Mouse (Mus musculus): ENCODE measurements at regions not wholly inside any gene's neighbourhood (a gene's known extent, or its start where the extent isn't known, plus 50 kb on each side); places are given as distances from the start of the nearest gene placed in this dataset.
"Not testable (repeated sequence)": the region's sequence is repeated elsewhere in the genome, so short reads cannot be mapped to it uniquely, and the experiment has no call there.

DNA sequence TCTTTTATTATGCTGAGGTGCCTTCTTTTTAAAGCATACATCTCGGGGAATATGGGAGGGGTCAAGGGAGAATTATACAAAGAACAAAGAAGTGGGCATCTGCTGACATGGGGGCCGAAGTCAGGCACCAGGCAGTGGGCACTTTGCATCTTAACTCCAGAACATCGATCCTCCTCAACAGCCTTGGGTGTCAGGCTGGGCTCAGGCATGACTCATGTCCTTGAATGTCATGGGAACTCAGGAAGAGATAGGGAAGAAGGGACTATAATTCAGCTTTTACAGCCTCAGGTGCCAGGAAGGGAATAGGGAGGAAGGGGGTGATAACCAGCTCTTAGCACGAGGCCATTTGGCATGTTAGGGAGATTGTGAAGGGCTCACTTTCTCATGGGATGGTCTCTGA lies 85.6 kb upstream of the Ptprz1 start:
- not testable (repeated sequence) for H3K9ac ChIP-seq (ENCODE audit: low read depth, low read length); H3K4me2 ChIP-seq (replicated peaks; ENCODE audit: low read depth, low read length); H3K27ac ChIP-seq (ENCODE audit: low read depth, low read length); DNase-seq (ENCODE audit: low spot score); ATAC-seq (ENCODE audit: low FRiP score); H3K4me3 ChIP-seq (ENCODE audit: low read depth, low read length); H3K36me3 ChIP-seq (ENCODE audit: control insufficient read depth, insufficient read depth, low read length); H3K9me3 ChIP-seq (ENCODE audit: control insufficient read depth, low read length); H3K4me1 ChIP-seq (replicated peaks; ENCODE audit: control insufficient read depth, insufficient read depth, low read length); H3K27me3 ChIP-seq (ENCODE audit: control insufficient read depth, insufficient read depth, low read length)
- 84% methylated on average over 4 of the region's 4 CpGs for WGBS

DNA sequence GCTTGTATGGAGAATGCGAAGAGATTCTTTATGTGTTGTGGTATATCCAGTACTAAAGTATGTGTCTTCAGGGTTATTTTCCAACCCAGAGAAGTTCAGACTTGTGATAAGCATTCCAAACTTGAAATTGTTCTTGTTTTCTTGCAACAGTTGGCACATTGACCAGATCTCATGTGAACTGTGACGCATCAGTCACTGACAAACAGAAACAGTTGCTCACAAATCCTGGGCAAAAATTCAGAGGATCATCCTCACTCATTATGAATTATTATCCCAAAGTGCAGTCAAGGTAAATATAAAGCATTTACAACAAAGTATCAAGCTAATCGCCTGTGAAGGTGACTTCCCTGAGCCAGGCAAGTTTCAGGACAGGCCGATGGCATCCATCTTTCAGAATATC lies 83.5 kb upstream of the Ptprz1 start:
- H3K27ac ChIP-seq (ENCODE audit: low read depth, low read length): no peak overlapping the region
- no peaks in the 10 kb centered on the region for H3K36me3 ChIP-seq (ENCODE audit: control insufficient read depth, insufficient read depth, low read length)
- H3K4me3 ChIP-seq (ENCODE audit: low read depth, low read length): no peak overlapping the region
- no peak for DNase-seq (ENCODE audit: low spot score)
- H3K4me1 ChIP-seq (replicated peaks; ENCODE audit: control insufficient read depth, insufficient read depth, low read length): peaks cover 2% of the 10 kb centered on the region; the same call in 1 of the 2 replicates
- H3K27me3 ChIP-seq (ENCODE audit: control insufficient read depth, insufficient read depth, low read length): no peaks in the 10 kb centered on the region
- 92% methylated on average over 4 of the region's 4 CpGs for WGBS
- no peak for ATAC-seq (ENCODE audit: low FRiP score)
- no peak overlapping the region for H3K9ac ChIP-seq (ENCODE audit: low read depth, low read length)
- H3K4me2 ChIP-seq (replicated peaks; ENCODE audit: low read depth, low read length): no peak overlapping the region
- no peaks in the 10 kb centered on the region for H3K9me3 ChIP-seq (ENCODE audit: control insufficient read depth, low read length)

DNA sequence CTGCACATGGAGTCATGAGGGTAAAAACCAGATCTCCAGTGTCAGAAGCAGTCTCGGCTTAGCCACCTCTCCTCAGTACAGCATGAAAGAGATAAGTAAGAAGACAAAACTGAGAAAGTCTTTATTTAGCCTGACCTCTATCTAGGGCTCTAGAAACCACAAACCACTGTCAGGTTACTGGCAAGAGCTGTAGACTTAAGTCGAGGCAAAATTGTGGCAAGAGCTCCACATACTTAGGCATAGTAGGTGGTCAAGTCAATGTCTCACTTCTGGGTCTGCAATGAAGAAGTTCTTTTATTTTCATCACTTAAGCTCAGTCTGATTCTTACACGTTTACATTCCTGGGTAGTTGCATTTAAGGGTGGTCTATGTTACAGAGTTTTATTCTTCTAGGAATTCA lies 82.7 kb upstream of the Ptprz1 start:
- H3K4me3 ChIP-seq (ENCODE audit: low read depth, low read length): no peak overlapping the region
- H3K36me3 ChIP-seq (ENCODE audit: control insufficient read depth, insufficient read depth, low read length): no peaks in the 10 kb centered on the region
- peaks cover 2% of the 10 kb centered on the region; the same call in 1 of the 2 replicates for H3K4me1 ChIP-seq (replicated peaks; ENCODE audit: control insufficient read depth, insufficient read depth, low read length)
- H3K27me3 ChIP-seq (ENCODE audit: control insufficient read depth, insufficient read depth, low read length): no peaks in the 10 kb centered on the region
- no peaks in the 10 kb centered on the region for H3K9me3 ChIP-seq (ENCODE audit: control insufficient read depth, low read length)
- H3K4me2 ChIP-seq (replicated peaks; ENCODE audit: low read depth, low read length): no peak overlapping the region
- 84% methylated on average over 3 of the region's 3 CpGs for whole genome bisulfite sequencing
- no peak overlapping the region for H3K27ac ChIP-seq (ENCODE audit: low read depth, low read length)
- DNase-seq (ENCODE audit: low spot score) (no peak), ATAC-seq (ENCODE audit: low FRiP score) (no peak)
- H3K9ac ChIP-seq (ENCODE audit: low read depth, low read length): no peak overlapping the region

DNA sequence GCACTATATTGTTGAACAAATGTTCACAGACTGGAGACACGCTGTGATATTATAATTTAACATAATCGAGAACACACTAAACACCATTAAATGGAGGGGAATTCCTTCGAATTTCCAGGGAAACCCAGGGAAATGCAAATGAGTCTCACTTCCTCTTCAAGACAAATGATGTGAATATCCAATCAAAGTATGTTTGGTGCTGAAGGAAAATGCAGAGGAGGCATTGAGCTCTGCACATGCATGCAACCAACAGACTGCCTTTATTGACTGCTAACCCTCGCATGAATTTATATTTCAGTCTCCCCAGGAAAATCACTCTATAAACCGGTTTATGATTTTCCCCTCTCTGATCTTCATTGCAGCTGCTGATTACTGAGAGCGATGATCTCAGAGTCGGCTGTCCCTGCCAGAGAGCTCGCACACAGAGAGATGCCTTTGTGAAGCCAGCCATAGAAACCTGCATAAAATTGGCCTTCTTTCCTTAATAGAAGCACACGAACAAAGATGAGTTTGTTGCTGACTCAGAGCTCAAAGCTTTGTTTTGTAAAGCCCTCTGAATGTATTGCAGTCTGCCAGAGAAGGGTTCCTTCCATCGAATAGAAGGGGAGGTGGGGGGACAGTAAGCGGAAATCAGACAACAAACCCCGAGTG lies 81.1 kb upstream of the Ptprz1 start:
- H3K36me3 ChIP-seq (ENCODE audit: control insufficient read depth, insufficient read depth, low read length): no peaks in the 10 kb centered on the region
- no peak overlapping the region for H3K4me3 ChIP-seq (ENCODE audit: low read depth, low read length)
- no peaks in the 10 kb centered on the region for H3K27me3 ChIP-seq (ENCODE audit: control insufficient read depth, insufficient read depth, low read length)
- ATAC-seq (ENCODE audit: low FRiP score): peak; percentile 90
- H3K27ac ChIP-seq (ENCODE audit: low read depth, low read length): peak overlapping the region; percentile 70
- peak; percentile 65 for DNase-seq (ENCODE audit: low spot score)
- H3K4me2 ChIP-seq (replicated peaks; ENCODE audit: low read depth, low read length): peak overlapping the region; percentile 27
- H3K4me1 ChIP-seq (replicated peaks; ENCODE audit: control insufficient read depth, insufficient read depth, low read length): peaks cover 2% of the 10 kb centered on the region; the same call in 1 of the 2 replicates
- H3K9ac ChIP-seq (ENCODE audit: low read depth, low read length): 0 out of 2 replicates have a peak overlapping the region, but pooled peaks have one; percentile 42
- 22% methylated on average over 12 of the region's 12 CpGs for WGBS
- H3K9me3 ChIP-seq (ENCODE audit: control insufficient read depth, low read length): no peaks in the 10 kb centered on the region

DNA sequence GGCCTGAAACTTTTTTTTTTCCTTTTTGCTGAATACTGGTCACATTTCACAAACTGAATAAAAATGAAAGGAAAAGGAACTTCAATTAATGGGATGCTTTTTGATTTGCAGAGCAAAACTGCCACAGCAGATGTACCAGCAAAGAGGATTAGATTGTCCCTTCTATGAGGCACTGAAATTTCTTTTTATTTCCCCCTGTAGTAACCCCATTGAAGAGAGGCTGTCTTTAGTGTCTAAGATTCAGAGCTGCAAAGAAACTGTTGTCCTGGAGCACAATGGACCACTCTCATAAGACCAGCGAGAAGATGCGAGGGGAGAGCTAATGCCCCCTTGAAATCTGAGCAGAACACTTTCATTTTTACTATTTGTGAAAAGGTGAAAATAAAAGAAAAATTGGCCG lies 80.5 kb upstream of the Ptprz1 start:
- ATAC-seq (ENCODE audit: low FRiP score) (peak; percentile 61; the same call in 1 of the 2 replicates), DNase-seq (ENCODE audit: low spot score) (peak; percentile 42)
- Histone ChIP-seq H3K4me1 (replicated peaks; ENCODE audit: control insufficient read depth, insufficient read depth, low read length) (peaks cover 2% of the 10 kb centered on the region; the same call in 1 of the 2 replicates), H3K4me3 (ENCODE audit: low read depth, low read length) (no peak overlapping the region), H3K27ac (ENCODE audit: low read depth, low read length) (peak overlapping the region; percentile 70), H3K9me3 (ENCODE audit: control insufficient read depth, low read length) (no peaks in the 10 kb centered on the region), H3K4me2 (replicated peaks; ENCODE audit: low read depth, low read length) (peak overlapping the region; percentile 27), H3K9ac (ENCODE audit: low read depth, low read length) (0 out of 2 replicates have a peak overlapping the region, but pooled peaks have one; percentile 42), H3K36me3 (ENCODE audit: control insufficient read depth, insufficient read depth, low read length) (no peaks in the 10 kb centered on the region), H3K27me3 (ENCODE audit: control insufficient read depth, insufficient read depth, low read length) (no peaks in the 10 kb centered on the region)
- WGBS: 32% methylated on average over 3 of the region's 3 CpGs

DNA sequence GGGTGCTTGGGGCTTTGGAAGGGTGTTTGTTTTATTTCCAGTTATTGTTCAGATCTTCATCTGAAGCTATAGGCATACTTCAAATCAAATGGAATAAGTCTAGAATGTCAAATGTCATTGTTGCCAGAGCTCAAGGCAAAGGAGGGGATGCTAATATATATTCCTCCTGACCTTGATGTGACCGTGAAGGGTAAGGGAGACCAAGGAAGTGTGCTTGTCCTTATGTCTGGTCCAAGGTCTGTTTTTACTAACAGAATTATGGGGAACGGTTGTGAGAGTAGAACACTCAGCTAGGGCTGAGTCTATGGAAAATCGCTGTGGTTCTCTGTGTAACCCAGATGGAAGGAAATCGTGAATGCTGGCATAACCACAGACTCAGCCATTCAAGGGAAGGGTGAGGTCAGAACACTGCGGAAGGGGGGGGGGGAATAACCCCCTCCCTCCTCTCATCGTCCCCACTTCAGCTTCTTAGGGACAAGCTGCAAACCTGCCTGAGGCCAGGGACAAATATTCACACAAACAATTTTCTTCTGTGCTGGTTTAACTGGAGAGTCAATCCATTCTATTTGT lies 79.9 kb upstream of the Ptprz1 start:
- ATAC-seq (ENCODE audit: low FRiP score) (peak; percentile 41), DNase-seq (ENCODE audit: low spot score) (peak; percentile 32)
- H3K4me3 ChIP-seq (ENCODE audit: low read depth, low read length): no peak overlapping the region
- H3K9ac ChIP-seq (ENCODE audit: low read depth, low read length): no peak overlapping the region
- H3K27me3 ChIP-seq (ENCODE audit: control insufficient read depth, insufficient read depth, low read length): no peaks in the 10 kb centered on the region
- 0 out of 2 replicates have a peak overlapping the region, but pooled peaks have one; percentile 11 for H3K4me2 ChIP-seq (replicated peaks; ENCODE audit: low read depth, low read length)
- H3K9me3 ChIP-seq (ENCODE audit: control insufficient read depth, low read length): no peaks in the 10 kb centered on the region
- WGBS: 42% methylated on average over 6 of the region's 6 CpGs
- no peaks in the 10 kb centered on the region for H3K36me3 ChIP-seq (ENCODE audit: control insufficient read depth, insufficient read depth, low read length)
- peak overlapping the region; percentile 70 for H3K27ac ChIP-seq (ENCODE audit: low read depth, low read length)
- H3K4me1 ChIP-seq (replicated peaks; ENCODE audit: control insufficient read depth, insufficient read depth, low read length): peaks cover 2% of the 10 kb centered on the region; the same call in 1 of the 2 replicates

DNA sequence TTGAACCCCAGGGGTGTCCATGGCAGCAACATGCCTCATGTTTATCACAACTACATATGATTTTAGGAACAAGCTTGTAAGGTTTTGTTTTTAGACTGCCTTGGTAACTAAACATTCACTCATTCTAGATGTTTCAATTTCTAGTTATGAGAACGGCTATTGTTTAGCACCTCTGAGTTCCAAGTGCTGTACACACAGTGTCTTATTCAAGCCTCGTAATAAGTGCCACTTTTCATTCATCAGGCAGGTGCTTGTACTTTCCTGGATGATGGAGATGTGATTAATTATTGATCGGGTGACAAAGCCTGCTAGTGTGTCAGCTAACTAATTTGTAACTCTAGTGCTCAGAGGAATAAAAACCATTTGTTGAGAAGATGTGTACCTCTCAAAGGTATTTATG lies 73.4 kb upstream of the Ptprz1 start:
- ATAC-seq (ENCODE audit: low FRiP score) (no peak), DNase-seq (ENCODE audit: low spot score) (no peak)
- no peak overlapping the region for H3K9ac ChIP-seq (ENCODE audit: low read depth, low read length)
- no peaks in the 10 kb centered on the region for H3K27me3 ChIP-seq (ENCODE audit: control insufficient read depth, insufficient read depth, low read length)
- H3K4me3 ChIP-seq (ENCODE audit: low read depth, low read length): no peak overlapping the region
- H3K9me3 ChIP-seq (ENCODE audit: control insufficient read depth, low read length): no peaks in the 10 kb centered on the region
- H3K4me2 ChIP-seq (replicated peaks; ENCODE audit: low read depth, low read length): no peak overlapping the region
- no peaks in the 10 kb centered on the region for H3K36me3 ChIP-seq (ENCODE audit: control insufficient read depth, insufficient read depth, low read length)
- WGBS: 78% methylated on average over 3 of the region's 3 CpGs
- no peaks in the 10 kb centered on the region for H3K4me1 ChIP-seq (replicated peaks; ENCODE audit: control insufficient read depth, insufficient read depth, low read length)
- H3K27ac ChIP-seq (ENCODE audit: low read depth, low read length): no peak overlapping the region

DNA sequence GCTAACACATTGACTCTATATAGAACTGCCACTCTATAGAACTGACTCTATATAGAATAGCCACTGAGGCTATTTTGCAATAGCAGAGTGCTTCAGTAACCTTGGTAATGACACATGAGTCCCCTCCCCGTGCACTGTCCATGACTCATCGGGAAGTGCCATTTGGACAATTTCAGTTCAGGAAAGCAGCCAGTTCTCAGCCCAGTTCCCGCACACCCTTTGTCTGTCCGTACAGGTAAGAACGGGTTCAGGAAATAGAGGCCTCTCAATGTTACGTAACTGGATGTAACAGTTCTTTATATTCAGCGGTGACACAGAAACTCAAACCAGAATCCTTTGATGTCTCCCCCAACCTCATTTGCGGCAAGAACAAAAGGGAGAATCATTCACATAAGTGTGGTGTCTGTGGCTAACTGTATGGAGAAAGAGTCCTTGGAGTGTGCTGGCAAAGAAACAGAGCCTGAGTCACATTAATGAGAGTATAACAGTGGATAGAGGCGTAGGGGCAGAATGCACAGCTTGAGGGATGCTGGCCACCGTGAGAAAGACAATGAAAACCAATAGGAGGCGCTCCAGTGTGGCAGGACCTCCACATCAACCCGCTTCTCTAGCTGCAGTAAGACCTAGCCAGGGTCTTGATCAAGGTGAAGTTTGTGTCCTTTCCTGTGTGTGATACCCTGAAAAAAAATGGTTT lies 72.8 kb upstream of the Ptprz1 start:
- peak; percentile 60 for ATAC-seq (ENCODE audit: low FRiP score)
- no peak for DNase-seq (ENCODE audit: low spot score)
- Histone ChIP-seq H3K4me3 (ENCODE audit: low read depth, low read length) (no peak overlapping the region), H3K4me1 (replicated peaks; ENCODE audit: control insufficient read depth, insufficient read depth, low read length) (no peaks in the 10 kb centered on the region), H3K4me2 (replicated peaks; ENCODE audit: low read depth, low read length) (no peak overlapping the region), H3K9me3 (ENCODE audit: control insufficient read depth, low read length) (no peaks in the 10 kb centered on the region), H3K27me3 (ENCODE audit: control insufficient read depth, insufficient read depth, low read length) (no peaks in the 10 kb centered on the region), H3K27ac (ENCODE audit: low read depth, low read length) (no peak overlapping the region), H3K9ac (ENCODE audit: low read depth, low read length) (no peak overlapping the region), H3K36me3 (ENCODE audit: control insufficient read depth, insufficient read depth, low read length) (no peaks in the 10 kb centered on the region)
- WGBS: 67% methylated on average over 12 of the region's 12 CpGs
